Comparison of ENCODE assay signal across 19 mouse cellular contexts in the genomic region with DNA sequence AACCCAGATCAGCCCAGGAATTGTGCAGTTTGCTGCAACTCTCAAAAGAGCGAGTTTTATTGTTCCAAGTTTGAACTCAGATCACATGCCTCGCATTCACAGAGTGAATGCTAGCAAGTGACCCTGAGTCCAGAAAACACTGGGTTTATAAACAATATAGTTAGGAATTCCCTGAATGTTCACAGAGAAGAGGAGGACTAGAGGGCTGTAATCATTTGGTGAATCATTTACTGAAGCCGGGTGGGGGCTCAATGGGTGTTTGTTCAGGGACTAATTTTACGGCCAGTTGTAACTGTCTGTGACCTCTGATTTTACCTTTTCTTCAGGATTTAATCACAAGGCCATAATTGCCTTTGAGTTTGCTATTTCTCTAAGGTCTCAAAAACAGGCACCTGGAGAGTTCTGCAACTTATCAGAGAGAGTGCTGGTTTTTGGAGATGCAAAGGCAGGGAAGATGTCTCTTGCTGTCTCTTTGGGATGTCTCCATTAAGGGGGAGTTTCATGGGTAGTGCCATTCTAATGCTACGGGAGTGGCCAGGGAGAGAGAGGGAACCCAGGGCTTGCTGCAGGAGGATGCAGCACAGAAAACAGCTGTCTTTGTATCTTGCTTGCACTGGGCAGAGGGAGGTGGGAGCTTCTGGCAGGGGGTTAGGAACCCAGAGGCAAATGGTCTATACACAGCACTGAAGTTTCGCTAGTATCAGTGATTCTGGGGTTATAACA.
DNase-seq lines count a peak whose midpoint lies in the region; ATAC-seq lines count a peak whose summit lies in the region.
"Had no signal": no experiment of that assay in that cellular context is flagged by ENCODE, and none has a peak within 500 bp of the region (broad histone marks: within the 10 kb centered on the region; RNA-seq: fewer than 3 reads in every experiment).

No protein-coding gene starts in this region.

- H3K27me3 ChIP-seq in kidney, embryonic 15.5 days = no peaks in the 10 kb centered on the region
- no peaks in the 10 kb centered on the region for H3K27me3 ChIP-seq in liver, embryonic 11.5 days (replicated peaks; ENCODE audit: control insufficient read depth, insufficient read depth, low read length)
- H3K27me3 ChIP-seq: forebrain, embryonic 13.5 days; heart, embryonic 13.5 days had no signal

- no peaks in the 10 kb centered on the region for H3K9me3 ChIP-seq in kidney, embryonic 15.5 days (replicated peaks)
- no peaks in the 10 kb centered on the region for H3K9me3 ChIP-seq in liver, embryonic 11.5 days (ENCODE audit: control insufficient read depth, low read length)
- H3K9me3 ChIP-seq: embryonic facial prominence, embryonic 10.5 days; forebrain, embryonic 13.5 days; heart, embryonic 13.5 days had no signal

- H3K4me1 ChIP-seq in kidney, embryonic 15.5 days = no peaks in the 10 kb centered on the region
- H3K4me1 ChIP-seq in liver, embryonic 11.5 days (replicated peaks; ENCODE audit: control insufficient read depth, insufficient read depth, low read length) = no peaks in the 10 kb centered on the region
- H3K4me1 ChIP-seq: embryonic facial prominence, embryonic 10.5 days; forebrain, embryonic 13.5 days; heart, embryonic 13.5 days had no signal

- no peak overlapping the region for H3K4me2 ChIP-seq in kidney, embryonic 15.5 days
- no peak overlapping the region for H3K4me2 ChIP-seq in liver, embryonic 11.5 days
- H3K4me2 ChIP-seq: forebrain, embryonic 13.5 days; heart, embryonic 13.5 days; lung, embryonic 14.5 days had no signal

- no peak overlapping the region for H3K4me3 ChIP-seq in kidney, embryonic 15.5 days (replicated peaks)
- H3K4me3 ChIP-seq in liver, embryonic 11.5 days (ENCODE audit: low read depth, low read length) = no peak overlapping the region
- H3K4me3 ChIP-seq: embryonic facial prominence, embryonic 10.5 days; forebrain, embryonic 13.5 days; heart, embryonic 13.5 days; layer of hippocampus, adult 2 months had no signal

- 40% methylated on average over 6 of the region's 6 CpGs for WGBS in kidney, embryonic 15.5 days
- 70% methylated on average over 6 of the region's 6 CpGs for WGBS in liver, embryonic 11.5 days

- no peak overlapping the region for H3K9ac ChIP-seq in kidney, embryonic 15.5 days
- H3K9ac ChIP-seq in liver, embryonic 11.5 days (ENCODE audit: low read depth, low read length) = no peak overlapping the region
- H3K9ac ChIP-seq: forebrain, embryonic 13.5 days; heart, embryonic 13.5 days; lung, embryonic 14.5 days had no signal

- H3K27ac ChIP-seq in kidney, embryonic 15.5 days = no peak overlapping the region
- no peak overlapping the region for H3K27ac ChIP-seq in liver, embryonic 11.5 days (ENCODE audit: low read depth, low read length)
- H3K27ac ChIP-seq: embryonic facial prominence, embryonic 10.5 days; forebrain, embryonic 13.5 days; heart, embryonic 13.5 days; layer of hippocampus, adult 2 months had no signal

- peak; percentile 78 for ATAC-seq in kidney, embryonic 15.5 days (replicated peaks; ENCODE audit: low FRiP score)
- ATAC-seq in liver, embryonic 11.5 days (replicated peaks; ENCODE audit: low FRiP score) = peak; percentile 39
- ATAC-seq: forebrain, embryonic 13.5 days; hindbrain, embryonic 16.5 days had no signal

- no peaks in the 10 kb centered on the region for H3K36me3 ChIP-seq in kidney, embryonic 15.5 days
- no peaks in the 10 kb centered on the region for H3K36me3 ChIP-seq in liver, embryonic 11.5 days (ENCODE audit: control insufficient read depth, insufficient read depth, low read length)
- H3K36me3 ChIP-seq: embryonic facial prominence, embryonic 10.5 days; heart, embryonic 13.5 days had no signal

- DNase-seq in kidney, adult 11 months = peak; percentile 31
- DNase-seq in liver, embryonic 11.5 days (ENCODE audit: low spot score) = no peak
- DNase-seq in heart, adult 18-20 months = no peak
- DNase-seq in lung, postnatal 4 days = no peak
- DNase-seq in adrenal gland, postnatal 25 days = no peak
- no peak for DNase-seq in lung, postnatal 14 days
- DNase-seq: cerebellum, postnatal 25 days; heart, postnatal 4 days; left cerebral cortex, postnatal 4 days; lung, embryonic 14.5 days; midbrain, embryonic 14.5 days; retina, postnatal 1 day; thymus, adult 18-20 months had no signal
